Mouse (Mus musculus) myocyte (in vitro differentiated cells): ENCODE results near the gene Klhl25. TPM values are rescaled to one million over a fixed set of nuclear protein-coding genes. Genes with fewer than 3 reads are reported as not detected.
A peak's percentile ranks its signal among the peaks of the same experiment; 100 is the strongest.

ENCODE experiments used
- H3K27me3 ChIP-seq: one replicate; pipeline ENCODE4 v1.6.1; 2011; ENCODE audit not compliant: control insufficient read depth, insufficient read depth, insufficient read length
- H3K36me3 ChIP-seq: one replicate; pipeline ENCODE4 v1.6.1; 2011; ENCODE audit not compliant: control insufficient read depth, insufficient read depth
- H3K4me2 ChIP-seq: one replicate; pipeline ENCODE4 v1.6.1; 2011; ENCODE audit warnings: low read depth, control low read depth
- H3K4me3 ChIP-seq: one replicate; pipeline ENCODE4 v1.5.1; 2011; ENCODE audit warnings: mild to moderate bottlenecking, control low read depth, moderate library complexity
- H3K79me2 ChIP-seq: one replicate; pipeline ENCODE4 v1.6.1; 2011; ENCODE audit not compliant: control insufficient read depth, insufficient read depth
- H3ac ChIP-seq: one replicate; pipeline ENCODE4 v1.6.1; 2011; ENCODE audit not compliant: control insufficient read depth, insufficient read length
- CEBPB ChIP-seq: IDR thresholded peaks from 2 replicates; pipeline ENCODE4 v1.6.1; 2011; ENCODE audit warnings: mild to moderate bottlenecking, moderate library complexity; ENCODE audit not compliant: poor library complexity, insufficient read depth, severe bottlenecking
- E2F4 ChIP-seq: IDR thresholded peaks from one replicate; pipeline ENCODE4 v1.6.1; 2011; ENCODE audit warnings: mild to moderate bottlenecking, control low read depth, moderate library complexity; ENCODE audit not compliant: insufficient read depth
- MAX ChIP-seq: IDR thresholded peaks from one replicate; pipeline ENCODE4 v1.6.1; 2011; ENCODE audit warnings: low read depth, mild to moderate bottlenecking, control low read depth
- MYOD1 ChIP-seq, 3 experiments: IDR thresholded peaks; one replicate each; pipeline ENCODE4 v1.6.1; 2011; ENCODE audit warnings: control low read depth in 2 of 3, low read depth in 2 of 3, mild to moderate bottlenecking in 2 of 3, moderate library complexity in 1 of 3; ENCODE audit not compliant: insufficient read length in 2 of 3, control insufficient read depth in 1 of 3
- MYOG ChIP-seq, 3 experiments: IDR thresholded peaks; one replicate each; pipeline ENCODE4 v1.6.1; 2011; ENCODE audit warnings: control low read depth in 2 of 3, low read depth in 2 of 3, mild to moderate bottlenecking in 2 of 3; ENCODE audit not compliant: insufficient read length in 2 of 3, control insufficient read depth in 1 of 3, insufficient read depth in 1 of 3
- POLR2A ChIP-seq: IDR thresholded peaks from one replicate; pipeline ENCODE4 v1.6.1; 2011; ENCODE audit warnings: low read depth, mild to moderate bottlenecking, control low read depth, moderate library complexity; ENCODE audit not compliant: insufficient read length
- POLR2AphosphoS2 ChIP-seq: IDR thresholded peaks from one replicate; pipeline ENCODE4 v1.6.1; 2011; ENCODE audit warnings: low read depth, control low read depth; ENCODE audit not compliant: insufficient read length
- REST ChIP-seq: IDR thresholded peaks from one replicate; pipeline ENCODE4 v1.6.1; 2011; ENCODE audit warnings: mild to moderate bottlenecking, control low read depth, moderate library complexity; ENCODE audit not compliant: insufficient read depth, insufficient read length
- SRF ChIP-seq: IDR thresholded peaks from one replicate; pipeline ENCODE4 v1.6.1; 2011; ENCODE audit warnings: low read depth; ENCODE audit not compliant: control insufficient read depth, insufficient read length
- TCF12 ChIP-seq: IDR thresholded peaks from one replicate; pipeline ENCODE4 v1.6.1; 2011; ENCODE audit warnings: mild to moderate bottlenecking, control low read depth; ENCODE audit not compliant: poor library complexity, insufficient read depth, severe bottlenecking
- TCF3 ChIP-seq: IDR thresholded peaks from one replicate; pipeline ENCODE4 v1.6.1; 2011; ENCODE audit warnings: low read depth, control low read depth; ENCODE audit not compliant: insufficient read length
- USF1 ChIP-seq: IDR thresholded peaks from one replicate; pipeline ENCODE4 v1.6.1; 2011; ENCODE audit warnings: low read depth, mild to moderate bottlenecking, control low read depth, moderate library complexity
- polyA plus RNA-seq: library from polyadenylated mRNA; unstranded; fragments of >200 nt; fragmentation: generic; extraction: Trizol; gene quantifications from one replicate; pipeline ENCODE4 v1.2.1, GENCODE M21; 2012; ENCODE audit warnings: missing spikeins

Gene Klhl25
- polyA plus RNA-seq, 1 experiment, result 14.6 TPM

DNA sequence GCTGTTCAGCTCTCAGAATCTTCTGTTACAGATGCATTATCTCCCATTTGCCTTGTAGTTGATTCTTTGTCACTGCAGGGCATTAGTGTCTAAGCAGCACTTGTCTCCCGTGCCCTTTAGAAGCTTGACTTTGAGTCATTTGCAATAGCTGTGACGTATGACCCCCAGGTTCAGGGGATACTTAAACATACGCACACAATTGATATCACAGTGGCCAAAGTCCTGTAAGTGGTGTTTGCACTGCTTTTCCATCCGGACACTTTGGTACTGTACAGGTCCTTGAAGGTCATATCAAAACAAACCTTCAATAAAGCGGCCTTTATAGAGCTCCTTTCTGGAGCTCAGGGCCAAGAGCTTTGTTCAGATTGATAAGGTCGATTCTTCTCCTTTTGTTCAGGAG lies 51.0 kb downstream of the Klhl25 start:
- Histone ChIP-seq H3K4me3 (no peak overlapping the region), H3K79me2 (no peaks in the 10 kb centered on the region), H3ac (no peak overlapping the region), H3K27me3 (peaks cover 10% of the 10 kb centered on the region), H3K36me3 (no peaks in the 10 kb centered on the region), H3K4me2 (no peak overlapping the region)
- TF ChIP-seq POLR2A (no peak), SRF (no peak), TCF12 (no peak), E2F4 (no peak), REST (no peak), MYOD1 (IDR thresholded peaks at IDR 0.05; ENCODE audit: control insufficient read depth in 1 of 3, insufficient read length in 2 of 3, low read depth in 2 of 3) (no peak), MAX (no peak), MYOG (IDR thresholded peaks at IDR 0.05; ENCODE audit: control insufficient read depth in 1 of 3, insufficient read depth in 1 of 3, insufficient read length in 2 of 3, low read depth in 2 of 3) (no peak)

DNA sequence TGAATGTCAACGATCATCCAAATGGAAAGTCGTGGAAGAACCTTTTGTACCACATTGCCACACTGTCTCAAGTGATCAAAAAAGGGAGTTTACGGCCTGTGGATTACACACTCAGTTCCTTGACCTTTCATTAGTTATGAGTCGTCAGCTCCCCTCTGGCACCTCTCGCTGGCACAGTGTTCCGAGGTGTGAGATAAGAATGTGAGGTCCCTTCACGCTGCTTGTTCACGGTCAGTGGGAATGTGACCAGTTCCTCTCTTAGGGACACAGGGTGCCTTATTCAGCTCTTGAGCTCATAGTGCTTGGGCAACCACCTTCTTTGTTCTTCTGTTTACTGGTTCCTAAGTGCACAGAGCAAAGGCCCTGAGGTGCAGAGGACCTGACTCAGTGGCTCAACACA lies 51.4 kb downstream of the Klhl25 start:
- no peak for TF ChIP-seq MYOD1 (IDR thresholded peaks at IDR 0.05; ENCODE audit: control insufficient read depth in 1 of 3, insufficient read length in 2 of 3, low read depth in 2 of 3)
- TF ChIP-seq MAX, result no peak
- no peak for TF ChIP-seq POLR2AphosphoS2
- TF ChIP-seq REST, result no peak
- TF ChIP-seq POLR2A, result no peak
- Histone ChIP-seq H3K36me3 (no peaks in the 10 kb centered on the region), H3K79me2 (no peaks in the 10 kb centered on the region), H3K4me3 (no peak overlapping the region), H3K27me3 (peaks cover 10% of the 10 kb centered on the region), H3ac (no peak overlapping the region), H3K4me2 (no peak overlapping the region)

DNA sequence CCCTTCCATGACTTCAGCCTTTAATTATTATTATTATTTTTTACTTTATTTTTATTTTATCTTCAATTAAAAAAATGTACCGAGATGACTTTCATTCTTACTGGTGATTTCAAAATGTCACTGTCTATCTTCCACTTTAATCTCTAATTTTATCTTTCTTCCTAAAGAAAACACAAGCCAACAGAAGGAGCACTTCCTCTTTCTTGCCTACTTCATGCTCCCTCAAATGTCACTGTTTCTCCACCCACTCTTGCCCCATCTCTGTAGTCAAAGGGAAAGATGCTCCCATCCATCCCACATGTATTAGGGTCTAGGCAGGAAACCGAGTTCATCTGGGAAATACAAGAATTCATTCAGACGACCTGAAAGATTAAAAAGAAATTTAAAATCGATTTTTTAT lies 51.8 kb downstream of the Klhl25 start:
- no peak overlapping the region for H3K4me3 ChIP-seq
- no peaks in the 10 kb centered on the region for H3K79me2 ChIP-seq
- peaks cover 10% of the 10 kb centered on the region for H3K27me3 ChIP-seq
- H3ac ChIP-seq, result no peak overlapping the region
- no peaks in the 10 kb centered on the region for H3K36me3 ChIP-seq
- TF ChIP-seq MAX (no peak), SRF (no peak), E2F4 (no peak), REST (no peak), TCF3 (no peak), MYOG (IDR thresholded peaks at IDR 0.05; ENCODE audit: control insufficient read depth in 1 of 3, insufficient read depth in 1 of 3, insufficient read length in 2 of 3, low read depth in 2 of 3) (no peak), POLR2AphosphoS2 (no peak), CEBPB (no peak), USF1 (no peak)
- H3K4me2 ChIP-seq, result no peak overlapping the region

DNA sequence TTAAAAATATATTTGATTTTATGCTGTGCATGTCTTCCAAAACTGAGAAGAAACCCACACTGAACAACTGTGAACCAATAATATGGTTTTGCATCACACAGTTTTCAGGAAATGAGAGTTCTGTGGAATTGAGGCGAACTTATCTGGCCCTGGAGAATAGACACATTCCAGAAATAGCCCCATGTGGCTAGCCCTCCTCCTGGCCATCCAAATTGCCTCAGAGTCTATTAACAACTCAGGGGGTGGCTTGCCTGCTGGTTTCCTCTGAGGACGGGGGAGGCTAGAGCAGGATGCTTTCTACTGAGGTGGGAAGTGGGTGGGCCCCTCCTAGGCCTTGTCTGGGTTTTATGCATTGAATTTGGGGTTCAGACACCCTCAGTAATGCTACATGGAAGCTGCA lies 57.0 kb downstream of the Klhl25 start:
- TF ChIP-seq MYOG (IDR thresholded peaks at IDR 0.05; ENCODE audit: control insufficient read depth in 1 of 3, insufficient read depth in 1 of 3, insufficient read length in 2 of 3, low read depth in 2 of 3) (no peak), TCF3 (no peak), MYOD1 (IDR thresholded peaks at IDR 0.05; ENCODE audit: control insufficient read depth in 1 of 3, insufficient read length in 2 of 3, low read depth in 2 of 3) (no peak), E2F4 (no peak), USF1 (no peak), MAX (no peak), POLR2A (no peak), REST (no peak)
- H3K4me3 ChIP-seq, result no peak overlapping the region
- no peak overlapping the region for H3ac ChIP-seq

DNA sequence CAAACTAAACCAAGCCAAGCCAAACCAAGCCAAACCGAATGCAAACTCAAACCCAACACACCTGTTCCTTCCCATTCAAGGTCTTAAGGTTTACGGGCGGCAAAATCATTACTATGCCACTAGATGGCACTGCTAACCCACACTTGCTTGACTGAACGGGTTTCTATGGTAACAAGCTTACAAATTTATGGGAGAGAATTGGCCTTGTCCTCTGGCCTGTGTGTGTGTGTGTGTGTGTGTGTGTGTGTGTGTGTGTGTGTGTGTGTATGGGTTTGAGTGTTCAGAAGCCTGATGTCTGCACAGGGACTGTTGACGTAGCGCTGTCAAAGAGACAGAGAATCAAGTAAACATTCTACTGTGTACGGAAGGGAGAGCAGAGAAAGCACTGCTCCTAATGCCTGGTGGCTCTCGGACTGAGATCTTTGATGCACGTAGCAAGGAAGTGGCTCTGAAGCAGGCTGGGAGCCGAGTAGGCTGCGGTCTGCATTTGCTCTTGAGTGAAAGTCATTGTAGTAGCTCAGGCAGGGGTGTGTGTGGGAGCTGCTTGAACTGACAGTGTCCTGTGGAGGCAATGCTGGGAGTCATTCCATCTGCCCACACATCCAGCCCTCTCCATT lies 62.0 kb downstream of the Klhl25 start:
- Histone ChIP-seq H3K4me3 (no peak overlapping the region), H3K27me3 (peaks cover 12% of the 10 kb centered on the region), H3K79me2 (no peaks in the 10 kb centered on the region), H3K4me2 (peak overlapping the region; percentile 48), H3ac (no peak overlapping the region), H3K36me3 (no peaks in the 10 kb centered on the region)
- no peak for TF ChIP-seq USF1
- peak in 2 of 3 experiments; percentile 61 to 71 for TF ChIP-seq MYOD1 (IDR thresholded peaks at IDR 0.05; ENCODE audit: control insufficient read depth in 1 of 3, insufficient read length in 2 of 3, low read depth in 2 of 3)
- TF ChIP-seq TCF3, result no peak

More for the DNA sequence above, 57.0 kb downstream of the Klhl25 start:
- no peaks in the 10 kb centered on the region for H3K36me3 ChIP-seq
- H3K4me2 ChIP-seq, result no peak overlapping the region
- peaks cover 12% of the 10 kb centered on the region for H3K27me3 ChIP-seq
- H3K79me2 ChIP-seq, result no peaks in the 10 kb centered on the region

DNA sequence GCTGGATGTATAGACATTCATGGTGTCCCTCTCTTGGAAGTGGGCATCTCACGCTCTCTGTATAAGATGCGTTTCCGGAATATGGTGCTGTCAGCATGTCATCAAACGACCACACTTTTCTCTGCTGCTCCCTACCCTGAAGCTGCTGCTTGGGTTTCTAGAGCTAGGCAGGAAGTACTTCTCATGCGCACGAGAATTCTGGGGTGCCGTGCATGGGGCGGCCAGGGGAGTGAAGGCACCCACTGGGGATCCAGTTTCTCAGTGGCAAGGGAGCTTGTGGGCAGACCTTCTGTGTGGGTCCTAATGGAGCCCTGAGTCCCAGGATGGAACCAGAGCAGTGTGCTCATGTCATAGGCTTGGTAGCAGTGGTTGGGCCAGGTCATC lies 62.5 kb downstream of the Klhl25 start:
- H3K4me3 ChIP-seq, result no peak overlapping the region
- peaks cover 12% of the 10 kb centered on the region for H3K27me3 ChIP-seq
- no peak overlapping the region for H3ac ChIP-seq
- TF ChIP-seq TCF12, result no peak
- H3K4me2 ChIP-seq, result no peak overlapping the region
- H3K36me3 ChIP-seq, result no peaks in the 10 kb centered on the region
- no peaks in the 10 kb centered on the region for H3K79me2 ChIP-seq
